Mouse (Mus musculus) megakaryocyte, embryonic 14.5 days (primary cell): Measurements from ENCODE around the gene Olfr923.

Source experiments
- FLI1 ChIP-seq: IDR thresholded peaks from 2 replicates; pipeline ENCODE4 v1.6.1; 2012; ENCODE audit warnings: low read length, inconsistent platforms, mixed read lengths
- GATA1 ChIP-seq: IDR thresholded peaks from 3 replicates; pipeline ENCODE4 v1.6.1; 2012; ENCODE audit warnings: mixed read lengths, low read length, inconsistent platforms, borderline replicate concordance

DNA sequence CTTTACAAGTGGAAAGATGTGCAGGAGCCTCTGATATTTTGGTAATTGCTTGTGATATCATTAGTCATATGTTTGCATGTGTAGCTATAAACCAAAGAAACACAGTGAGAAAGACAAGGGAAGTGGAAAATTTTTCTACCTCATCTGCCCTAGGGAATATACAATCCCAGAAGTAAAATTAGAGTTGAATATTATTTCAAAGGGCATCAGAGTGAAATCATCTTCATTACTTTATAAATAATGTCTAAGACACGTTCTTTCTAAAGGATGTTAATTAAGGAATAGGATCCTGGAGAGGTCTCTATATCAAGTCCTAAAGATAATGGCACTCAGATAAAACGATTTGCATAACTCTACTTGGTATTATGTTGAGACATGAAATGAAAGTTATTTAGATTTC lies 12.0 kb upstream of the Olfr923 start, which contains the start of gene Olfr922:
- TF ChIP-seq GATA1 (no peak), FLI1 (no peak)
